Mouse (Mus musculus): ENCODE measurements around the gene Olfr1423. TPM values are rescaled to one million over a fixed set of nuclear protein-coding genes. Genes with fewer than 3 reads are reported as not detected.
"Not testable (repeated sequence)": the region's sequence is repeated elsewhere in the genome, so short reads cannot be mapped to it uniquely, and the experiment has no call there.

Gene Olfr1423
- total and polyA plus RNA-seq, 3 experiments, result 0.05 TPM; not detected in 2

- no peaks in the 10 kb centered on the region for H3K9me3 ChIP-seq (replicated peaks)
- ATAC-seq (ENCODE audit: extremely low read depth, insufficient number of reproducible peaks, low FRiP score, poor library complexity, severe bottlenecking) (no peak), DNase-seq (ENCODE audit: low spot score) (no peak)
- H3K36me3 ChIP-seq (replicated peaks), result peaks cover 55% of the 10 kb centered on the region
- no peak overlapping the region for H3K4me3 ChIP-seq (ENCODE audit: low read depth, low read length)
- TF ChIP-seq POLR2AphosphoS5 (IDR thresholded peaks at IDR 0.05; ENCODE audit: insufficient replicate concordance, low read depth, low read length) (no peak), TAL1 (conservative IDR thresholded peaks at IDR 0.05; ENCODE audit: low read depth, low read length) (no peak), CTCF (IDR thresholded peaks at IDR 0.05; ENCODE audit: low read depth, low read length) (no peak), GATA1 (IDR thresholded peaks at IDR 0.05; ENCODE audit: borderline replicate concordance, low read length) (no peak), GATA2 (IDR thresholded peaks at IDR 0.05; ENCODE audit: borderline replicate concordance, low read depth, low read length) (no peak)
- peaks cover 5% of the 10 kb centered on the region for H3K27me3 ChIP-seq (ENCODE audit: insufficient read depth, low read length)
- peaks cover 48% of the 10 kb centered on the region for H3K4me1 ChIP-seq (ENCODE audit: insufficient read depth, low read depth, low read length)
These were observed 46.2 kb downstream of the Olfr1423 start for GRCm38 (mm10) chr19:11994703-11995431.

GRCm38 (mm10) chr19:11992441-11993029 lies 48.6 kb downstream of the Olfr1423 start:
- Histone ChIP-seq H3K27me3 (ENCODE audit: insufficient read depth, low read length) (no peaks in the 10 kb centered on the region), H3K36me3 (replicated peaks) (peaks cover 75% of the 10 kb centered on the region), H3K4me3 (ENCODE audit: low read depth, low read length) (no peak overlapping the region; the same call in 1 of the 2 replicates), H3K4me1 (ENCODE audit: insufficient read depth, low read depth, low read length) (peaks cover 40% of the 10 kb centered on the region), H3K9me3 (replicated peaks) (no peaks in the 10 kb centered on the region)
- ATAC-seq (ENCODE audit: extremely low read depth, insufficient number of reproducible peaks, low FRiP score, poor library complexity, severe bottlenecking) (peak; percentile 74), DNase-seq (ENCODE audit: low spot score) (peak; percentile 43)
- TF ChIP-seq POLR2AphosphoS5 (IDR thresholded peaks at IDR 0.05; ENCODE audit: insufficient replicate concordance, low read depth, low read length) (no peak), TAL1 (conservative IDR thresholded peaks at IDR 0.05; ENCODE audit: low read depth, low read length) (peak; percentile 27; the same call in 1 of the 2 replicates)

GRCm38 (mm10) chr19:11992034-11992433 lies 49.1 kb downstream of the Olfr1423 start:
- Histone ChIP-seq H3K9me3 (replicated peaks) (no peaks in the 10 kb centered on the region), H3K27me3 (ENCODE audit: insufficient read depth, low read length) (no peaks in the 10 kb centered on the region), H3K4me1 (ENCODE audit: insufficient read depth, low read depth, low read length) (peaks cover 40% of the 10 kb centered on the region), H3K4me3 (ENCODE audit: low read depth, low read length) (no peak overlapping the region; the same call in 1 of the 2 replicates), H3K36me3 (replicated peaks) (peaks cover 80% of the 10 kb centered on the region)
- ATAC-seq (ENCODE audit: extremely low read depth, insufficient number of reproducible peaks, low FRiP score, poor library complexity, severe bottlenecking) (no peak), DNase-seq (ENCODE audit: low spot score) (no peak)
- TF ChIP-seq CTCF (IDR thresholded peaks at IDR 0.05; ENCODE audit: low read depth, low read length), result no peak
- no peak for TF ChIP-seq GATA1 (IDR thresholded peaks at IDR 0.05; ENCODE audit: borderline replicate concordance, low read length)
- TF ChIP-seq GATA2 (IDR thresholded peaks at IDR 0.05; ENCODE audit: borderline replicate concordance, low read depth, low read length), result no peak
- TF ChIP-seq POLR2AphosphoS5 (IDR thresholded peaks at IDR 0.05; ENCODE audit: insufficient replicate concordance, low read depth, low read length), result no peak
- no peak for TF ChIP-seq TAL1 (conservative IDR thresholded peaks at IDR 0.05; ENCODE audit: low read depth, low read length)

- TF ChIP-seq GATA1 (IDR thresholded peaks at IDR 0.05; ENCODE audit: borderline replicate concordance, low read length) (no peak), GATA2 (IDR thresholded peaks at IDR 0.05; ENCODE audit: borderline replicate concordance, low read depth, low read length) (no peak), CTCF (IDR thresholded peaks at IDR 0.05; ENCODE audit: low read depth, low read length) (no peak), POLR2AphosphoS5 (IDR thresholded peaks at IDR 0.05; ENCODE audit: insufficient replicate concordance, low read depth, low read length) (no peak), TAL1 (conservative IDR thresholded peaks at IDR 0.05; ENCODE audit: low read depth, low read length) (no peak)
- Histone ChIP-seq H3K9me3 (replicated peaks) (no peaks in the 10 kb centered on the region), H3K27me3 (ENCODE audit: insufficient read depth, low read length) (no peaks in the 10 kb centered on the region), H3K4me3 (ENCODE audit: low read depth, low read length) (no peak overlapping the region), H3K4me1 (ENCODE audit: insufficient read depth, low read depth, low read length) (peaks cover 36% of the 10 kb centered on the region), H3K36me3 (replicated peaks) (peaks cover 89% of the 10 kb centered on the region)
- ATAC-seq (ENCODE audit: extremely low read depth, insufficient number of reproducible peaks, low FRiP score, poor library complexity, severe bottlenecking), result no peak
- no peak for DNase-seq (ENCODE audit: low spot score)
These were observed 51.8 kb downstream of the Olfr1423 start for GRCm38 (mm10) chr19:11989334-11989733.

- Histone ChIP-seq H3K9me3 (replicated peaks) (no peaks in the 10 kb centered on the region), H3K27me3 (ENCODE audit: insufficient read depth, low read length) (no peaks in the 10 kb centered on the region), H3K4me3 (ENCODE audit: low read depth, low read length) (no peak overlapping the region), H3K4me1 (ENCODE audit: insufficient read depth, low read depth, low read length) (peaks cover 25% of the 10 kb centered on the region), H3K36me3 (replicated peaks) (peaks cover 91% of the 10 kb centered on the region)
- ATAC-seq (ENCODE audit: extremely low read depth, insufficient number of reproducible peaks, low FRiP score, poor library complexity, severe bottlenecking) (no peak), DNase-seq (ENCODE audit: low spot score) (no peak)
- TF ChIP-seq GATA2 (IDR thresholded peaks at IDR 0.05; ENCODE audit: borderline replicate concordance, low read depth, low read length) (no peak), CTCF (IDR thresholded peaks at IDR 0.05; ENCODE audit: low read depth, low read length) (no peak), TAL1 (conservative IDR thresholded peaks at IDR 0.05; ENCODE audit: low read depth, low read length) (no peak), POLR2AphosphoS5 (IDR thresholded peaks at IDR 0.05; ENCODE audit: insufficient replicate concordance, low read depth, low read length) (no peak), GATA1 (IDR thresholded peaks at IDR 0.05; ENCODE audit: borderline replicate concordance, low read length) (no peak)
These were observed 53.3 kb downstream of the Olfr1423 start for GRCm38 (mm10) chr19:11987841-11988240.

- H3K9me3 ChIP-seq (replicated peaks); H3K4me1 ChIP-seq (ENCODE audit: insufficient read depth, low read depth, low read length); ATAC-seq (ENCODE audit: extremely low read depth, insufficient number of reproducible peaks, low FRiP score, poor library complexity, severe bottlenecking); DNase-seq (ENCODE audit: low spot score); H3K27me3 ChIP-seq (ENCODE audit: insufficient read depth, low read length); H3K4me3 ChIP-seq (ENCODE audit: low read depth, low read length): not testable (repeated sequence)
- peaks cover 94% of the 10 kb centered on the region for H3K36me3 ChIP-seq (replicated peaks)
These were observed 56.5 kb downstream of the Olfr1423 start for GRCm38 (mm10) chr19:11984614-11985013.

Other genes with a start within 250 kb of the Olfr1423 start
- not detected in 2 replicates for gene Stx3, start 221.9 kb downstream of the Olfr1423 start, total RNA-seq (2014; fragmentation: Nextera tagmentation)
- gene Stx3, start 221.9 kb downstream of the Olfr1423 start, total RNA-seq (2017), result 1.3 and 1.9 TPM in 2 replicates
- gene Stx3, start 221.9 kb downstream of the Olfr1423 start, polyA plus RNA-seq (2012), result not detected in 2 replicates
- gene Olfr1417, start 202.1 kb downstream of the Olfr1423 start, total RNA-seq (2014; fragmentation: Nextera tagmentation), result not detected in 2 replicates
- 0.05 and 0.29 TPM in 2 replicates for gene Olfr1417, start 202.1 kb downstream of the Olfr1423 start, total RNA-seq (2017)
- not detected in 2 replicates for gene Olfr1417, start 202.1 kb downstream of the Olfr1423 start, polyA plus RNA-seq (2012)
- not detected in 2 replicates for gene Olfr1418, start 180.3 kb downstream of the Olfr1423 start, total RNA-seq (2014; fragmentation: Nextera tagmentation)
- 0.11 and 0.17 TPM in 2 replicates for gene Olfr1418, start 180.3 kb downstream of the Olfr1423 start, total RNA-seq (2017)
- gene Olfr1418, start 180.3 kb downstream of the Olfr1423 start, polyA plus RNA-seq (2012), result not detected in 2 replicates
- not detected in 2 replicates for gene Olfr1419, start 166.2 kb downstream of the Olfr1423 start, total RNA-seq (2014; fragmentation: Nextera tagmentation)
- 0.22 TPM in 1 of 2 replicates, not detected in the other for gene Olfr1419, start 166.2 kb downstream of the Olfr1423 start, total RNA-seq (2017)
- not detected in 2 replicates for gene Olfr1419, start 166.2 kb downstream of the Olfr1423 start, polyA plus RNA-seq (2012)
- not detected in 2 replicates for gene Olfr1420, start 154.8 kb downstream of the Olfr1423 start, total RNA-seq (2014; fragmentation: Nextera tagmentation)
- gene Olfr1420, start 154.8 kb downstream of the Olfr1423 start, total RNA-seq (2017), result 0.17 and 0.38 TPM in 2 replicates
- not detected in 2 replicates for gene Olfr1420, start 154.8 kb downstream of the Olfr1423 start, polyA plus RNA-seq (2012)
- gene Patl1, start 128.9 kb downstream of the Olfr1423 start, total RNA-seq (2014; fragmentation: Nextera tagmentation), result 59.4 and 65.8 TPM in 2 replicates
- gene Patl1, start 128.9 kb downstream of the Olfr1423 start, total RNA-seq (2017), result 19.0 and 20.4 TPM in 2 replicates
- gene Patl1, start 128.9 kb downstream of the Olfr1423 start, polyA plus RNA-seq (2012), result 15.8 and 17.7 TPM in 2 replicates
- gene Osbp, start 75.4 kb downstream of the Olfr1423 start, total RNA-seq (2014; fragmentation: Nextera tagmentation), result 44.8 and 50.4 TPM in 2 replicates
- 28.9 and 32.1 TPM in 2 replicates for gene Osbp, start 75.4 kb downstream of the Olfr1423 start, total RNA-seq (2017)
- 10.2 and 12.2 TPM in 2 replicates for gene Osbp, start 75.4 kb downstream of the Olfr1423 start, polyA plus RNA-seq (2012)
- gene Olfr1424, start 21.4 kb upstream of the Olfr1423 start, total RNA-seq (2014; fragmentation: Nextera tagmentation), result not detected in 2 replicates
- gene Olfr1424, start 21.4 kb upstream of the Olfr1423 start, total RNA-seq (2017), result not detected in 2 replicates
- not detected in 2 replicates for gene Olfr1424, start 21.4 kb upstream of the Olfr1423 start, polyA plus RNA-seq (2012)
- not detected in 2 replicates for gene Olfr1425, start 36.4 kb upstream of the Olfr1423 start, total RNA-seq (2014; fragmentation: Nextera tagmentation)
- gene Olfr1425, start 36.4 kb upstream of the Olfr1423 start, total RNA-seq (2017), result 0.17 and 0.44 TPM in 2 replicates
- gene Olfr1425, start 36.4 kb upstream of the Olfr1423 start, polyA plus RNA-seq (2012), result not detected in 2 replicates
- gene Olfr1426, start 50.7 kb upstream of the Olfr1423 start, total RNA-seq (2014; fragmentation: Nextera tagmentation), result not detected in 2 replicates
- 0.11 and 0.12 TPM in 2 replicates for gene Olfr1426, start 50.7 kb upstream of the Olfr1423 start, total RNA-seq (2017)
- not detected in 2 replicates for gene Olfr1426, start 50.7 kb upstream of the Olfr1423 start, polyA plus RNA-seq (2012)
- gene Olfr1427, start 62.0 kb upstream of the Olfr1423 start, total RNA-seq (2014; fragmentation: Nextera tagmentation), result not detected in 2 replicates
- gene Olfr1427, start 62.0 kb upstream of the Olfr1423 start, total RNA-seq (2017), result 0.05 TPM in 1 of 2 replicates, not detected in the other
- gene Olfr1427, start 62.0 kb upstream of the Olfr1423 start, polyA plus RNA-seq (2012), result not detected in 2 replicates
- not detected in 2 replicates for gene Olfr1428, start 74.6 kb upstream of the Olfr1423 start, total RNA-seq (2014; fragmentation: Nextera tagmentation)
- 0.12 and 0.22 TPM in 2 replicates for gene Olfr1428, start 74.6 kb upstream of the Olfr1423 start, total RNA-seq (2017)
- gene Olfr1428, start 74.6 kb upstream of the Olfr1423 start, polyA plus RNA-seq (2012), result not detected in 2 replicates
- gene Olfr76, start 81.9 kb upstream of the Olfr1423 start, total RNA-seq (2014; fragmentation: Nextera tagmentation), result not detected in 2 replicates
- 0.33 TPM in 1 of 2 replicates, not detected in the other for gene Olfr76, start 81.9 kb upstream of the Olfr1423 start, total RNA-seq (2017)
- not detected in 2 replicates for gene Olfr76, start 81.9 kb upstream of the Olfr1423 start, polyA plus RNA-seq (2012)
- gene Olfr1555-ps1, start 128.8 kb upstream of the Olfr1423 start, total RNA-seq (2014; fragmentation: Nextera tagmentation), result not detected in 2 replicates
- gene Olfr1555-ps1, start 128.8 kb upstream of the Olfr1423 start, total RNA-seq (2017), result 0.11 TPM in 1 of 2 replicates, not detected in the other
- gene Olfr1555-ps1, start 128.8 kb upstream of the Olfr1423 start, polyA plus RNA-seq (2012), result not detected in 2 replicates
- gene Olfr1431, start 159.3 kb upstream of the Olfr1423 start, total RNA-seq (2014; fragmentation: Nextera tagmentation), result not detected in 2 replicates
- 0.12 and 0.16 TPM in 2 replicates for gene Olfr1431, start 159.3 kb upstream of the Olfr1423 start, total RNA-seq (2017)
- not detected in 2 replicates for gene Olfr1431, start 159.3 kb upstream of the Olfr1423 start, polyA plus RNA-seq (2012)
- not detected in 2 replicates for gene Olfr1432, start 191.3 kb upstream of the Olfr1423 start, total RNA-seq (2014; fragmentation: Nextera tagmentation)
- gene Olfr1432, start 191.3 kb upstream of the Olfr1423 start, total RNA-seq (2017), result 0.12 and 0.38 TPM in 2 replicates
- not detected in 2 replicates for gene Olfr1432, start 191.3 kb upstream of the Olfr1423 start, polyA plus RNA-seq (2012)
- gene Olfr262, start 200.3 kb upstream of the Olfr1423 start, total RNA-seq (2014; fragmentation: Nextera tagmentation), result not detected in 2 replicates
- 0.11 TPM in 1 of 2 replicates, not detected in the other for gene Olfr262, start 200.3 kb upstream of the Olfr1423 start, total RNA-seq (2017)
- gene Olfr262, start 200.3 kb upstream of the Olfr1423 start, polyA plus RNA-seq (2012), result not detected in 2 replicates
- gene Olfr235, start 219.7 kb upstream of the Olfr1423 start, total RNA-seq (2014; fragmentation: Nextera tagmentation), result not detected in 2 replicates
- 0.06 and 0.22 TPM in 2 replicates for gene Olfr235, start 219.7 kb upstream of the Olfr1423 start, total RNA-seq (2017)
- not detected in 2 replicates for gene Olfr235, start 219.7 kb upstream of the Olfr1423 start, polyA plus RNA-seq (2012)
- gene Olfr1434, start 238.5 kb upstream of the Olfr1423 start, total RNA-seq (2014; fragmentation: Nextera tagmentation), result not detected in 2 replicates
- 0.05 and 0.06 TPM in 2 replicates for gene Olfr1434, start 238.5 kb upstream of the Olfr1423 start, total RNA-seq (2017)
- not detected in 2 replicates for gene Olfr1434, start 238.5 kb upstream of the Olfr1423 start, polyA plus RNA-seq (2012)